Mouse (Mus musculus) midbrain, embryonic 13.5 days (tissue): ENCODE measurements around the gene Adamts9. TPM values are rescaled to one million over a fixed set of nuclear protein-coding genes. Genes with fewer than 3 reads are reported as not detected.

Experiments
- ATAC-seq: fragments of 200-750 bp; cut with Nextera tagmentation; 2 replicates; pipeline ENCODE4 v1.8.0; 2017; ENCODE audit warnings: mild to moderate bottlenecking, moderate TSS enrichment, moderate library complexity
- H3K27ac ChIP-seq: fragments of 300-500 bp; sonication (generic); 2 replicates; pipeline ENCODE4 v1.5.1; 2015; ENCODE audit warnings: inconsistent platforms, mild to moderate bottlenecking, moderate library complexity
- H3K27me3 ChIP-seq: fragments of 300-500 bp; sonication (generic); 2 replicates; pipeline ENCODE4 v1.6.1; 2015; ENCODE audit warnings: mild to moderate bottlenecking, inconsistent platforms
- H3K36me3 ChIP-seq: fragments of 300-500 bp; sonication (generic); 2 replicates; pipeline ENCODE4 v1.6.1; 2015; ENCODE audit warnings: mild to moderate bottlenecking, inconsistent platforms
- H3K4me1 ChIP-seq: fragments of 300-500 bp; sonication (generic); replicated peaks from 2 replicates; pipeline ENCODE4 v1.6.1; 2015; ENCODE audit warnings: inconsistent platforms
- H3K4me2 ChIP-seq: fragments of 300-500 bp; sonication (generic); replicated peaks from 2 replicates; pipeline ENCODE4 v1.6.1; 2015; ENCODE audit warnings: moderate library complexity, mild to moderate bottlenecking, inconsistent platforms
- H3K4me3 ChIP-seq: fragments of 300-500 bp; sonication (generic); replicated peaks from 2 replicates; pipeline ENCODE4 v1.5.1; 2015; ENCODE audit warnings: mild to moderate bottlenecking, inconsistent platforms
- H3K9ac ChIP-seq: fragments of 300-500 bp; sonication (generic); replicated peaks from 2 replicates; pipeline ENCODE4 v1.6.1; 2015; ENCODE audit warnings: mild to moderate bottlenecking, inconsistent platforms
- H3K9me3 ChIP-seq: fragments of 300-500 bp; sonication (generic); 2 replicates; pipeline ENCODE4 v1.6.1; 2016; ENCODE audit warnings: mild to moderate bottlenecking, inconsistent platforms
- WGBS: fragments of 180-500 bp; shearing (Covaris S2); methylation state at CpG from one replicate; pipeline ENCODE4 v1.1.7; 2015; 5-methylcytosine and 5-hydroxymethylcytosine counted together
- polyA plus RNA-seq: library from polyadenylated mRNA; unstranded; fragments of >200 nt; fragmentation: Nextera tagmentation; extraction: Ambion mirVana; gene quantifications from 2 replicates; pipeline ENCODE4 v1.2.1, GENCODE M21; 2015

Adamts9 gene
- polyA plus RNA-seq, 1 experiment from 2014 or later: 1.1 TPM

DNA sequence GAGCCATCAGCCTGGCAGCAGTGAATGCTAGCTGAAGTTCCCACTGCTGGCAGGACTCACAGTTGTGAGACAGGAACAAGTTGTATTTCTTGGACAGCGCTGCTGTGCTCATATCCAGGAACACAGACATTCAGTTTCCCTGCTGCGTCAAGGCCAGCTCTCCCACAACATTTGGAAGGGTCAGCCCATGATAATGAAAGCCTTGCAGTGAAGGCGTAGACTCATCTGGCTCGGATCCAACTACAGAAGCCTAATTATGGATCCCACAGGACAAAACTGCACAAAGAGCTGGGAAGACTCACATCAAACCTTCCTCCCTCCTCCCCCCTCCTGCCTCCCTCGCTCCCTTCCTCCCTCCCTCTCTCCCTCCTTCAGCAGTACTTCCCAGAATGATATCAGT is 93.0 kb downstream of the Adamts9 start:
- peak overlapping the region; percentile 31; the same call in 1 of the 2 replicates for H3K27ac ChIP-seq
- no peaks in the 10 kb centered on the region for H3K9me3 ChIP-seq
- no peaks in the 10 kb centered on the region for H3K27me3 ChIP-seq
- H3K4me1 ChIP-seq: peaks cover 9% of the 10 kb centered on the region
- 34% methylated on average over 5 of the region's 5 CpGs for WGBS
- no peak overlapping the region for H3K9ac ChIP-seq
- no peak overlapping the region for H3K4me2 ChIP-seq
- H3K4me3 ChIP-seq: no peak overlapping the region
- ATAC-seq: peak; percentile 71
- no peaks in the 10 kb centered on the region for H3K36me3 ChIP-seq

DNA sequence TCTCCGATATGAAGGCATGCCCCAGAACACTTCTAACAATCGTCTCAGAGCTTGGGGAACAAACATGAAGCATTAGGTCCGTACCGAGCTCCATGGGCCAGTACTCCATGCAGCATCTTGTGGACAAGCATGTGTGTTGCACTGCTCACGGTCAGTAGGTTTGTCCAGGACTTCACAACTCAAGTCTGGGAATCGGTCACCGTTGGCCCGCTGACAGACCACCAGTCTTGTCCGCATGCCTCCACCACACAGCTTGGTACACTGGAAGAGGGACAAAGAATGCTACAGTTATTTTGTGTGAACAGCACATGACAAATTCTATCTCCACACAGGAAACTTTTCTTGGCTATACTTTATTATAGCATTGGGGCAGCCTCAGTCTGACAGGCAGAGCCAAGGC is 94.1 kb downstream of the Adamts9 start:
- no peak overlapping the region for H3K9ac ChIP-seq
- H3K27ac ChIP-seq: no peak overlapping the region
- WGBS: 97% methylated on average over 9 of the region's 9 CpGs
- ATAC-seq: no peak
- H3K4me1 ChIP-seq: peaks cover 9% of the 10 kb centered on the region
- H3K27me3 ChIP-seq: no peaks in the 10 kb centered on the region
- H3K4me3 ChIP-seq: no peak overlapping the region
- H3K9me3 ChIP-seq: no peaks in the 10 kb centered on the region
- no peak overlapping the region for H3K4me2 ChIP-seq
- no peaks in the 10 kb centered on the region for H3K36me3 ChIP-seq

DNA sequence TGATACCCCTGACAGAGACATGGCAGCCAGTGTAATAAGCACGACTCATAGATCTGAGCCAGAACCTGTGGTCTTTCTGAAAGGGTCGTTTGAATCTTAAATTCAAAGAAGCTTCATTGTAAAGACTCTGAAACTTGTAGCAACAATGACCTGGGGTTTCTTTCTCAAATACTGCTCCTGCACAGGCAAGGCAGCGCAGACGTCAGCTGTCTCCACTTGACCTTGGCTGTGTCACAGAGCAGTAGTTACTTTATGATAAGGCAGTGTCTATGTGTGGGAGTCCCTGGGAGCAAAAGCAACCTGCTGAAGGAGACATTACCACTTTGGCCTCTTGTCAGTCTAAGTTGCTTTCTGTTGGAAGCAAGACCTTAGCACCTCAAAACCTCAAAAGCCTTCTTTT is 96.7 kb downstream of the Adamts9 start:
- WGBS: 59% methylated on average over 4 of the region's 4 CpGs
- Histone ChIP-seq H3K4me3 (no peak overlapping the region), H3K4me1 (peaks cover 9% of the 10 kb centered on the region), H3K27me3 (no peaks in the 10 kb centered on the region), H3K36me3 (no peaks in the 10 kb centered on the region), H3K27ac (no peak overlapping the region), H3K9ac (no peak overlapping the region), H3K9me3 (no peaks in the 10 kb centered on the region), H3K4me2 (no peak overlapping the region)
- ATAC-seq: no peak

DNA sequence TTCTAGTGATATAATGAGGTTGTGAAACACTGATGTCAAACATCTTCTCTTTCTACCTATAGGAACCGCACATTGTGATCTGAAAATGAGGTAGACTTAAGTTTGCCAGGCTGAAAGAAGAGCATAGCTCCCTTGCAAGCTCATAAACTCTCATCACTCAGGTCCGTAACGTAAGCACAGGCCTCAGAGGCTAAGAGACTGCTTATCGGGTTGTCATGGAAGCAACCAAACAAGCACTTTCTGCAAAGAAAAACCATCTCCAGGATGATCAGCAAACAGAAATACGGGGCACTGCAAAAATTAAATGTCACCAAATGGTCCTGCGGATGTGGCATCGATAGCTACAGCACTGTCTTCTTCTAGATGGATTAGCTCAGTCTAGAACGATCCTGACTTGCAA is 97.4 kb downstream of the Adamts9 start:
- H3K4me1 ChIP-seq: peaks cover 9% of the 10 kb centered on the region
- no peak for ATAC-seq
- H3K27ac ChIP-seq: no peak overlapping the region
- H3K4me2 ChIP-seq: no peak overlapping the region
- no peaks in the 10 kb centered on the region for H3K36me3 ChIP-seq
- WGBS: 85% methylated on average over 8 of the region's 8 CpGs
- H3K4me3 ChIP-seq: no peak overlapping the region
- H3K27me3 ChIP-seq: no peaks in the 10 kb centered on the region
- H3K9ac ChIP-seq: no peak overlapping the region
- H3K9me3 ChIP-seq: no peaks in the 10 kb centered on the region

DNA sequence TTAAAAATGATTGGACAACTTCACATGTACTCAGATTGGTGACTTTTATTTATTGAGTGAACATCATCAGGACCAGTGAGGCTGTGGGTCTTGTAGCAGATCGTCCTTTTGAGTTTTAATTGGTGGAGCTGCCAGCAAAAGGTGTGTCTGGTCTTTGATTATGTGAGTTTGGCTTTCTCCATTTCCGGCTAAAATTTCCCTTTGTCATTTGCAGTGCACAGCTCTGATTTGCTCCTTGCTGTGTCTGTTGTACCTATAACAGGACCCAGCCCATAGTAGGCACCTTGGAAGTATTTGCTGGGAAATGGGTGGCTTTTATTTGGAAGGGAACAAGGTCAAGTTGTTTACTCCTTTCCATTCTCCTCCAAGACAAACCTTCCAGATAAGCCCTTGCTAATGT is 99.8 kb downstream of the Adamts9 start:
- Histone ChIP-seq H3K27me3 (no peaks in the 10 kb centered on the region), H3K4me2 (no peak overlapping the region), H3K9me3 (no peaks in the 10 kb centered on the region), H3K4me1 (no peaks in the 10 kb centered on the region), H3K27ac (no peak overlapping the region), H3K9ac (no peak overlapping the region), H3K36me3 (no peaks in the 10 kb centered on the region), H3K4me3 (no peak overlapping the region)
- ATAC-seq: no peak
- WGBS: 85% methylated on average over 2 of the region's 2 CpGs

DNA sequence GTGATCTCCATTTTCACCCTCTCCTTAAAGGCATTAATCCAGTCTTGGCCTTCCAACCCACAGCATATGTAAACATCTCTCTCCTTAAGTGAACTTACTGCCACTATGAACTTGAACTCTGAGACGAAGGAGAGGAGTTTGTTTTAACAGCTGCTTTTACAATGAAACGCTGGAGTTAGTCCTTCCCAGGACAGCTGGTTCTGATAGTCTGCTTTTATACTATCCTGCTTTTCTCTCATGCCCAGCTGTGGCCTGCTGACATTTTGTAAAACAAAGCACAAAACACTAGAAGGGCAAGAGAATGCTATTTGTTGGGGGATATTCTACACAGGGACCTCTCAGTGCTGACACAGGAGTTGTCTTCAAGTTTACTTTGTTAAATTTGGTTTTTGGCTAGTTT is 101.3 kb downstream of the Adamts9 start:
- H3K9me3 ChIP-seq: no peaks in the 10 kb centered on the region
- H3K4me1 ChIP-seq: no peaks in the 10 kb centered on the region
- no peak overlapping the region for H3K27ac ChIP-seq
- no peak overlapping the region for H3K4me3 ChIP-seq
- no peak overlapping the region for H3K4me2 ChIP-seq
- H3K36me3 ChIP-seq: no peaks in the 10 kb centered on the region
- WGBS: 10% methylated on average over 2 of the region's 2 CpGs
- H3K9ac ChIP-seq: no peak overlapping the region
- ATAC-seq: no peak
- no peaks in the 10 kb centered on the region for H3K27me3 ChIP-seq

DNA sequence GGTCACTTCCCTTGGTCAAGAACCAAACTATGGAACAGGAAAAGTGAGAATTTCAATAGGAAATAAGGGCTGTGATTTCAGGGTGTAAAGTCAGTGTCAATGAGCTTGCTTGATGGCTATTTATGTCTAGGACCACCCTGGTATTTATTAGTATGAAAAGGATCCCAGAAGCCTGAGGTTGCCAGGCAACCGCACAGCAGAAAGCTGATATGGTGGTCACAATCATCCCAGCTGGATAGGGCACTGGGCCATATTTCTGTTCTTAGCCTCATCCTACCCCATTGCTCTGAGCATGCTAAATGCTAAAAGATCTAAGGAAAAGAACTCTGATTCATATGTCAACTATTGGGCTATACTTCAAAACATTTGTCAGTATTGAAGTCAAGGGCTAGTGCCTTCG is 112.2 kb downstream of the Adamts9 start:
- ATAC-seq: no peak
- no peak overlapping the region for H3K4me3 ChIP-seq
- no peak overlapping the region for H3K27ac ChIP-seq
- H3K36me3 ChIP-seq: no peaks in the 10 kb centered on the region
- H3K4me2 ChIP-seq: no peak overlapping the region
- no peak overlapping the region for H3K9ac ChIP-seq
- no peaks in the 10 kb centered on the region for H3K27me3 ChIP-seq
- H3K9me3 ChIP-seq: no peaks in the 10 kb centered on the region
- 89% methylated on average over 2 of the region's 2 CpGs for WGBS
- no peaks in the 10 kb centered on the region for H3K4me1 ChIP-seq

DNA sequence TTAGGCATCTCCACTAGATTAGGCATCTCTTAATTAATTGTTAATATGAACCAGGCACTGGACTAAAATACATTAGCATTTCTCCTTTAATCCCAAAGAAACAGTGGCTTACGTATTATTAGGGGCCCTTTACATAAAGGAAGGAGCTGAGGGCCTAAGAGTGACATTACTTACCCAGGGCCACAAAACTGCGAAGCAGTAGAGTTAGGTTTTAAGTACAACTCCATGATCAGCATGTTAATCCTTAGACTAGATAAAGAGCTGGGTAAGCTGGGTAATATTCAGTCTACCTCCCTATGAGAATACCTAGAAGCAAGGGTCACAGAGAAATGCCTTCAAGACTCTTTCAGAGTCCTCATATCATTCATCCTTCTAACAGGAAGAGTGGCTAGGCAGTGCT is 114.1 kb downstream of the Adamts9 start:
- no peaks in the 10 kb centered on the region for H3K27me3 ChIP-seq
- H3K9ac ChIP-seq: no peak overlapping the region
- H3K9me3 ChIP-seq: no peaks in the 10 kb centered on the region
- H3K27ac ChIP-seq: no peak overlapping the region
- H3K4me1 ChIP-seq: no peaks in the 10 kb centered on the region
- no peaks in the 10 kb centered on the region for H3K36me3 ChIP-seq
- H3K4me3 ChIP-seq: no peak overlapping the region
- no peak overlapping the region for H3K4me2 ChIP-seq
- no peak for ATAC-seq
- WGBS: 83% methylated on average over 2 of the region's 2 CpGs

DNA sequence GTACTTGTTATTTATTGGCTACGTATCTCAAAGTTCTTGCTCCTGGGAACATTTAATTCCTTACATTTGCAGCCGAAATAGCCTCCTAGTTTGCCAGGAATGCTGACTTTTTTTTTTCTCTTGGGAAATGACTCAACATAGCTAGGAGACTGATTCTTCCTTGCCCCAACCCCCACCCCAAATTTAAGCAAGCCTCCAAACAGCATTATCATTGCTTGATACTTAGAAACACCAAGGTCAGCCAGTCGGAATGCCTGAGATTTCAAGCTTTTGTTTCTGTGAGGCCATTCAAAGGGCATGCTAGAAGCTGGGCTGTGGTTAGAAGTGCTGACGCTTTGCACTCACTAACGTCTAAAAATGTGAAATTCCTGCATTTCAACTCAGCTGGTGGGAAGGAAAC is 115.9 kb downstream of the Adamts9 start:
- peaks cover 1% of the 10 kb centered on the region; the same call in 1 of the 2 replicates for H3K4me1 ChIP-seq
- peaks cover 9% of the 10 kb centered on the region for H3K27me3 ChIP-seq
- H3K4me3 ChIP-seq: no peak overlapping the region
- no peak overlapping the region for H3K27ac ChIP-seq
- no peaks in the 10 kb centered on the region for H3K9me3 ChIP-seq
- no peak overlapping the region for H3K4me2 ChIP-seq
- no peak for ATAC-seq
- 50% methylated on average over 5 of the region's 5 CpGs for WGBS
- H3K36me3 ChIP-seq: no peaks in the 10 kb centered on the region
- H3K9ac ChIP-seq: no peak overlapping the region

DNA sequence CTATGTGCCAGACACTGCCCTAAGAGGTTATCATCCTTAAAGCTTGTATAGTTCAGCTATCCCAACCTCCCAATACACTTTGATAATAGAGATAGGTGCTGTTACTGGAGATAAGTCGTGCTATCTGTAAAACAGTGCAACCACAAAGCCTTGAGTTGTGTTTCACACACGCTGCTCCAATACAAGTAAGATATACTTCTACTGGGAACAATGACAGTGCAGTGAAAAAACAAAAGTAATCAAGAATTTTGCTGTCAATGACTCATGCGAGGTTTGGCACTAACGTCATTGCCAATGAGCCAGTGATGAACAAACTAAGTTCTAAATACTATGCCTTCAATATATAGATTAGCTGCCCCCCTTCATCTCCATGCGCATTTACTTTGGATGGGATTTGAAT is 116.7 kb downstream of the Adamts9 start:
- no peak overlapping the region for H3K4me2 ChIP-seq
- H3K36me3 ChIP-seq: no peaks in the 10 kb centered on the region
- WGBS: 85% methylated on average over 5 of the region's 5 CpGs
- no peak overlapping the region for H3K4me3 ChIP-seq
- peaks cover 10% of the 10 kb centered on the region for H3K27me3 ChIP-seq
- no peaks in the 10 kb centered on the region for H3K9me3 ChIP-seq
- no peak overlapping the region for H3K27ac ChIP-seq
- no peak overlapping the region for H3K9ac ChIP-seq
- ATAC-seq: no peak
- H3K4me1 ChIP-seq: peaks cover 9% of the 10 kb centered on the region

DNA sequence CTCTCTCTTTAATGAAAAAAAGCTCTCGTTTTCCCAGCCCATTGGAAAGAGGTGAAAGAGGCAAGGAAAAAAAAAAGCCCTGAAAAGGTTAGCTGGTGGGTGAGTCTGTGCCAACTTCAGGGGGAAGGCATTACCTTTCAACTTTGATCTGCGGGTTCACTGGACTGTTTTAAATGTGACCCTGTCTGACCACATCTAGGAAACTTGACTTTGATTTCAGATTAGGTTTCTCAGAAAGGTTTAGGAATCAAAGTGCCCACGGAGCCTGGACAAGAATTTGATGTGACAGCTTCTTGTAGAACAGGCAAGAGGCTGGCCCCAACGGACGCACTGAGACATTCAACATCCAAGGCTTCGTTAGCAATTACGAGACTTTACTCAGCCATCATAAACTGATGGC is 119.3 kb downstream of the Adamts9 start:
- ATAC-seq: no peak
- Histone ChIP-seq H3K9ac (no peak overlapping the region), H3K4me2 (no peak overlapping the region), H3K4me1 (peaks cover 17% of the 10 kb centered on the region), H3K27ac (no peak overlapping the region), H3K36me3 (no peaks in the 10 kb centered on the region), H3K27me3 (peaks cover 12% of the 10 kb centered on the region), H3K4me3 (no peak overlapping the region), H3K9me3 (no peaks in the 10 kb centered on the region)
- 44% methylated on average over 7 of the region's 7 CpGs for WGBS

DNA sequence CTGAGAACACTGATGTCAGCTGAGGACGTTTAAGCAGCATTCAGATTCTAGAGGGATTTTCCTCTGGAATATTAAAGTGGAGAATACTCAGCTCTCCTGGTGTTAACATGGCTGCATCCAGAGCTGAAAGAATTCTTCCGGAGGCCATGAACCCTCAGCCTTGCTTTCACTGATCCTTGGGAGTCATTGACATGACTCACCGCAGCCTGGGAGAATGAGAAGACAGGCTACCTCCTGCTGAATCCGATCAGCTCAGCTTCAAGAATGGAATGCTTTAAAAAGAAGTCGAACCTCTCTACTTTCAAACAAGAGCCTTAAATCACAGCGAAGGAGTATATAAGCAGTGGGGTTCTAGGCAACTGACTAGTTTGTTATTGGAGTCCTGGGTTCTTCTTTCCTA is 121.3 kb downstream of the Adamts9 start:
- Histone ChIP-seq H3K4me2 (no peak overlapping the region), H3K27me3 (peaks cover 27% of the 10 kb centered on the region), H3K4me1 (peaks cover 22% of the 10 kb centered on the region), H3K9ac (no peak overlapping the region), H3K36me3 (no peaks in the 10 kb centered on the region), H3K9me3 (no peaks in the 10 kb centered on the region), H3K4me3 (no peak overlapping the region), H3K27ac (no peak overlapping the region)
- 25% methylated on average over 6 of the region's 6 CpGs for WGBS
- no peak for ATAC-seq

DNA sequence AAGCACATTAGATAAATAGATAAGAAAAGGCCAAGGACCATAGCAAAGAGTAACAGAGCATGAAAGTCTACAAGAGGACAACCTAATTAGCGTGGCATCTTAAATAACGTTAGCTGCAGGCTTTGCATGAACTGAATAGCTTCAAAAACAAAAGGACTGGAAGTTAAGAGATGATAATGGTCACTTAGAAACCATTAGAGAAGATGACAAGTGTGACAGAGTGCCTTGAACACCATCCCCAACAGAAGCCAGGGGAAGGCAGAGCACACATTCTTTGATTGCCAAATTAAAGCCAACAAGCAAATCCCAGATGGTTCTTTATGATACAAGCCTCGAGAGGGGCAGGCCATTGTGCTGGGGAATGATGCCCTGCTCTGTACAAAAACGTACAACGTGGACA is 121.7 kb downstream of the Adamts9 start:
- no peak overlapping the region for H3K4me2 ChIP-seq
- no peak overlapping the region for H3K4me3 ChIP-seq
- H3K9me3 ChIP-seq: no peaks in the 10 kb centered on the region
- no peaks in the 10 kb centered on the region for H3K36me3 ChIP-seq
- H3K9ac ChIP-seq: no peak overlapping the region
- 13% methylated on average over 5 of the region's 5 CpGs for WGBS
- no peak for ATAC-seq
- H3K27me3 ChIP-seq: peaks cover 30% of the 10 kb centered on the region
- peaks cover 22% of the 10 kb centered on the region for H3K4me1 ChIP-seq
- H3K27ac ChIP-seq: no peak overlapping the region
